Mouse (Mus musculus) midbrain, postnatal 0 days (tissue): ENCODE data around the gene Slit3. TPM values are rescaled to one million over a fixed set of nuclear protein-coding genes. Genes with fewer than 3 reads are reported as not detected.

ENCODE experiments used
- ATAC-seq: fragments of 200-750 bp; cut with Nextera tagmentation; 2 replicates; pipeline ENCODE4 v1.8.0; 2017; ENCODE audit warnings: moderate number of reproducible peaks, mild to moderate bottlenecking, moderate TSS enrichment, moderate library complexity; ENCODE audit not compliant: low FRiP score
- DNase-seq: peaks from one replicate; pipeline ENCODE4 v3.0.0-alpha.2; 2015; ENCODE audit warnings: low spot score
- H3K27ac ChIP-seq: fragments of 300-500 bp; sonication (generic); 2 replicates; pipeline ENCODE4 v1.5.1; 2014; ENCODE audit warnings: low read depth, mild to moderate bottlenecking, low read length, mixed read lengths
- H3K27me3 ChIP-seq: fragments of 300-500 bp; sonication (generic); 2 replicates; pipeline ENCODE4 v1.6.1; 2014; ENCODE audit warnings: low read length, control low read depth, mixed read lengths; ENCODE audit not compliant: insufficient read depth
- H3K36me3 ChIP-seq: fragments of 300-500 bp; sonication (generic); 2 replicates; pipeline ENCODE4 v1.6.1; 2014; ENCODE audit warnings: low read length, control low read depth, mixed read lengths; ENCODE audit not compliant: insufficient read depth
- H3K4me1 ChIP-seq: fragments of 300-500 bp; sonication (generic); 2 replicates; pipeline ENCODE4 v1.6.1; 2014; ENCODE audit warnings: mild to moderate bottlenecking, control low read depth, antibody characterized with exemption, low read length, mixed read lengths; ENCODE audit not compliant: insufficient read depth
- H3K4me2 ChIP-seq: fragments of 300-500 bp; sonication (generic); 2 replicates; pipeline ENCODE4 v1.6.1; 2014; ENCODE audit warnings: low read depth, mild to moderate bottlenecking, low read length, mixed read lengths; ENCODE audit not compliant: poor library complexity, severe bottlenecking
- H3K4me3 ChIP-seq: fragments of 300-500 bp; sonication (generic); 2 replicates; pipeline ENCODE4 v1.5.1; 2014; ENCODE audit warnings: low read depth, mild to moderate bottlenecking, low read length, moderate library complexity
- H3K9ac ChIP-seq: fragments of 300-500 bp; sonication (generic); replicated peaks from 2 replicates; pipeline ENCODE4 v1.6.1; 2014; ENCODE audit warnings: mild to moderate bottlenecking, low read length, moderate library complexity, mixed read lengths; ENCODE audit not compliant: poor library complexity, severe bottlenecking
- H3K9me3 ChIP-seq: fragments of 300-500 bp; sonication (generic); 2 replicates; pipeline ENCODE4 v1.6.1; 2016; ENCODE audit warnings: low read length, control low read depth
- CTCF ChIP-seq: IDR thresholded peaks from 2 replicates; pipeline ENCODE4 v1.5.1; 2016; ENCODE audit warnings: antibody characterized with exemption, mild to moderate bottlenecking
- WGBS: fragments of 180-500 bp; shearing (Covaris S2); extraction: QIAGEN DNeasy Blood & Tissue Kit; methylation state at CpG from one replicate; pipeline ENCODE4 v1.1.7; 2014; 5-methylcytosine and 5-hydroxymethylcytosine counted together
- polyA plus RNA-seq: library from polyadenylated mRNA; unstranded; fragments of >200 nt; fragmentation: Nextera tagmentation; extraction: Ambion mirVana; gene quantifications from 2 replicates; pipeline ENCODE4 v1.2.1, GENCODE M21; 2015
- total RNA-seq: library from RNA; depleted of rRNA; stranded (reverse); fragments of >200 nt; gene quantifications from 2 replicates; pipeline ENCODE4 v1.2.3, GENCODE M21; 2014

Slit3 gene
- total and polyA plus RNA-seq, 2 experiments from 2014 or later = 3.6 to 7.7 TPM

DNA sequence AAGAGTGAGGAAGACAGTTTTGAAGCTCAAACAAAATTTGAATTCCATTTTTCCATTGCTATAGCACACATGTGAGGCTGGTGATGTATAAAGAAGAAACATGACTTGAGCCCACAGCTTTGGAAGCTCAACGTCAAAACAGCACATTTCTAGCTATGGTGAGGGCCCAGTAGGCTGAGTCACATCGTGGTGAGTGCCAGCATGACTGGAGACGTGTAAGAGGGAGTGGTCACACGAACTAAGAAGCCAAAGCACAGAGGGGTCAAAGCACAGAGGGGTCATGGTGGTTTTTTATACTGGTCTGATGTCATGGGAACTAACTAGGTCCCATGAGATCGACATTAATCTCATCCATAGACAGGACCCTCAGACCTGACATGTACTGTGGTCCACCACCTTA lies 10.7 kb downstream of the Slit3 start:
- Histone ChIP-seq H3K4me1 (no peaks in the 10 kb centered on the region), H3K9me3 (no peaks in the 10 kb centered on the region), H3K27me3 (0 out of 2 replicates have a peak, but pooled peaks cover 3% of the 10 kb centered on the region), H3K4me3 (no peak overlapping the region), H3K4me2 (no peak overlapping the region), H3K27ac (no peak overlapping the region), H3K36me3 (no peaks in the 10 kb centered on the region), H3K9ac (no peak overlapping the region)
- no peak for ATAC-seq
- no peak for DNase-seq
- WGBS = 87% methylated on average over 5 of the region's 5 CpGs
- TF ChIP-seq CTCF = no peak

DNA sequence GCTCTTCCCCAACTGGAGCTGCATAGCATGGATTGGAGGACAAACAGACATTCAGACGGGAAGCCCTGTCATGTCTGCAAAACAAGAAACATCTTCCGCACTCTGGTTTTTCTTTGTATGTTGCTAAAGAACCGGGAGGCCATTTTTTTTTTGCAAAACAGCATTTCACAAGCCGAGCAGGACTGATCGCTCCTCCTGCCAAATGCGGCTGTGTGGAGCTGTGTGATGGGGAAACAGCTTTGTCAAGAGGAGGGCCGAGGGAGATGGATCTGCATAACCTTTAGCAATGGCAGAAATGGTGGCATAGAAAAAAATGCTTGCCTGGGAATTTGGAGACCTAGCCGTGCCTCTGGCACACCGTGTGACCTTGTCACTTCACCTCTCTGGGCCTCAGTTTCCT lies 15.6 kb downstream of the Slit3 start:
- no peak for TF ChIP-seq CTCF
- Histone ChIP-seq H3K27ac (no peak overlapping the region), H3K9ac (no peak overlapping the region), H3K27me3 (0 out of 2 replicates have a peak, but pooled peaks cover 3% of the 10 kb centered on the region), H3K9me3 (no peaks in the 10 kb centered on the region), H3K36me3 (no peaks in the 10 kb centered on the region), H3K4me2 (no peak overlapping the region), H3K4me1 (no peaks in the 10 kb centered on the region), H3K4me3 (no peak overlapping the region)
- 83% methylated on average over 9 of the region's 9 CpGs for WGBS
- DNase-seq (no peak), ATAC-seq (no peak)

DNA sequence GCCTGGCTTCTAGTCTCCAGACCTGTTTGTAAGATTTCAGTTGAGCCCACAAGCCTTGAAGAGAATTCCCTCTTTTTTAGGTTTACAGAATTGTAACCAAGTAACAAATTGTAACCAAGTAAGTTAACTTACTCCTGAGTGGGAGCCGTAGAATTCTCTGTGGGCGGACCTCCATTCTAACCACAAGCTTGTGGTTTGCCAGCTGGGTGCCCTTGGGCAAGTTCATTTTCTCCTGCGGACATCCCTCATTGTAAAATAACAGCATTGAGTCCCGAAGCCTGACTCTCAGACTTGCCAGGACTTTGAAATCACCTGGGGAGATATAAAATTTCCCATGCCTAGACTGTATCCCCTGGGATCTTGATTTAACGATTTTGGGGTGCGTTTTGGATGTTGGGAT lies 19.1 kb downstream of the Slit3 start:
- Histone ChIP-seq H3K27ac (no peak overlapping the region), H3K4me3 (no peak overlapping the region), H3K9ac (no peak overlapping the region), H3K36me3 (no peaks in the 10 kb centered on the region), H3K4me1 (no peaks in the 10 kb centered on the region), H3K4me2 (no peak overlapping the region), H3K9me3 (no peaks in the 10 kb centered on the region), H3K27me3 (0 out of 2 replicates have a peak, but pooled peaks cover 3% of the 10 kb centered on the region)
- no peak for ATAC-seq
- WGBS = 86% methylated on average over 6 of the region's 6 CpGs
- TF ChIP-seq CTCF = no peak
- DNase-seq = no peak

DNA sequence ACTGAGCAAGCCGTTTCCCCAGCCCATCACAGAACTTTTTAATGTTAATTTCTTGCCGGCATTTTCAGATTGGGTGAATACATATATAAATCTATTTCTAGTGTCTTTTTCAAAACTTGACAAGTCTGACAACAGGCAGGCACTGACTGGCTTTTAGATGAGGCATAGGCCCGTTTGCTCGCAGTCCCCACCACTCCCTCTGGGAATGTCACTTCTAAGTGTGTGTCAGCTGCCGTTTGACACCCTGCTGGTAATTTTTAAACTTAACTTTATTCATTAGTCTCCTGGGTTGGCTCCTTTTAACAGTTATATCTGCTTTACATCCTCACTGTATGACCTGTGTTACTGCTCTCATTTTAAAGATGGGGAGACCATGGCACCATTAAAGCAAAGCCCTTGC lies 21.2 kb downstream of the Slit3 start:
- no peaks in the 10 kb centered on the region for H3K4me1 ChIP-seq
- H3K4me3 ChIP-seq = no peak overlapping the region
- no peaks in the 10 kb centered on the region for H3K36me3 ChIP-seq
- no peak for TF ChIP-seq CTCF
- WGBS = 76% methylated on average over 5 of the region's 5 CpGs
- ATAC-seq = no peak
- H3K27me3 ChIP-seq = no peaks in the 10 kb centered on the region
- no peak overlapping the region for H3K9ac ChIP-seq
- no peaks in the 10 kb centered on the region for H3K9me3 ChIP-seq
- H3K27ac ChIP-seq = no peak overlapping the region
- no peak for DNase-seq
- H3K4me2 ChIP-seq = no peak overlapping the region

DNA sequence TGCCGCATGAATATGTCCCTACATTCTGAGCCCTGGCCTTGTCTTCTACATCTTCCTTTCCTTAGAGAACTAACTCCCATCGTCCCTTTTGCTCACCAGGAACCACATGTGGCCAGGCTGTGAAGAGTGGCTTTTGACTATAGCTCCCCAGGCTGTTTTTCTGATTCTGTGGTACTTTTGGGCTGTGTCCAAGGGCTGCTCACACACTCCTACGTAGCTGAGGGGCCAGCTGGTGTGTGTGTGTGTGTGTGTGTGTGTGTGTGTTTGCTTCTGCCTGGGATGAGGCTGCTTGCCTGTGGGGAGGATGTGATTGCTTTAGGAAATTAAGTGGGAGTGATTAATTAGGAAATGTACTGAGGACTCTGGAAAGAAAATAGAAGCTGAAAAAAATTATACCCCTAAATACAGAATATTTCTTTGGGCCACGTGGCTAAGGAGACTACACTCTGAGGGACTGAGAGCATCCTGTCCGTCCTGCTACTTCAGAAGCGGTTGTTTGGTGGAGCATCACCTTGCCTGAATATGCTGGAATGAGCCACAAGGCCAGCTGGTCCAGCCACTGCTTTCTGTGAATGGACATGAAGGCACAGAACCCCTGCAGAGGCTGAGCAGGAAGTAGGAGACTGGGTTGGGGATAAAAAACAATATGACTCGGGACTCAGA lies 21.8 kb downstream of the Slit3 start:
- no peak for TF ChIP-seq CTCF
- ATAC-seq (no peak), DNase-seq (peak; percentile 65)
- Histone ChIP-seq H3K27ac (no peak overlapping the region), H3K9me3 (no peaks in the 10 kb centered on the region), H3K4me1 (no peaks in the 10 kb centered on the region), H3K4me2 (no peak overlapping the region), H3K9ac (no peak overlapping the region), H3K4me3 (no peak overlapping the region), H3K27me3 (no peaks in the 10 kb centered on the region), H3K36me3 (no peaks in the 10 kb centered on the region)
- 63% methylated on average over 7 of the region's 7 CpGs for WGBS

DNA sequence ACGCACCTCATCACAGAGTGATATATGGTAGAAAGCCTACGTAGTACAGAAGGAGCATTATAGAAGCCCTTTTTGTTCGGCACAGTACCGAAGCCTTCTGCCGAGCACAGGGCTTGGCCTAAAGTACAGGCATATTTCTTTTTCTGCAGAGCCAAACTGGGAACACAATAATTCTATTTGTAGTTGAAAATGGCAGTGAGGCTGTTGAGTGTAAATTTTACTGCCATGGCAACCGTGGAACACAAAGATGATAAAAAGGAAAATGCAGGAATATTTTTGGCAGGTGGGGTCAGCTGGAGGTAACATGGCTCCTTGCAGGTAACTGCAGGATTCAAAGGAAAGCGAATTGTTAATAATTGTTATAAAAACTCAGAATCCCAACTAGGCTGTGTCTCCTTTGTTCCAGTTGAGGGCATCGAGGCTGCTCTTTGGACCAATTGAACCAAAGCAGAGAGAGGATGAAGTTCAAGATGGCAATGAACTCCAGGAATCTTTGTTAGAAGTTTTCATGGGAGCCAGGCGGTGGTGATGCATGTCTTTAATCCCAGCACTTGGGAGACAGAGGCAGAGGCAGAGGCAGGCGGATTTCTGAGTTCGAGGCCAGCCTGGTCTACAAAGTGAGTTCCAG lies 26.9 kb downstream of the Slit3 start:
- WGBS = 80% methylated on average over 11 of the region's 11 CpGs
- no peaks in the 10 kb centered on the region for H3K27me3 ChIP-seq
- H3K4me2 ChIP-seq = no peak overlapping the region
- H3K36me3 ChIP-seq = no peaks in the 10 kb centered on the region
- H3K27ac ChIP-seq = no peak overlapping the region
- H3K4me1 ChIP-seq = no peaks in the 10 kb centered on the region
- H3K4me3 ChIP-seq = no peak overlapping the region
- ATAC-seq (no peak), DNase-seq (no peak)
- no peak for TF ChIP-seq CTCF
- H3K9ac ChIP-seq = no peak overlapping the region
- H3K9me3 ChIP-seq = no peaks in the 10 kb centered on the region
